In genomic region chr11:101051051-101051493, GRCm38 (mm10) we compare ENCODE assay signal across 20 mouse cellular contexts. TPM values are rescaled to one million over a fixed set of nuclear protein-coding genes. Genes with fewer than 3 reads are reported as not detected.
DNase-seq lines count a peak whose midpoint lies in the region; ATAC-seq and TF ChIP-seq lines count a peak whose summit lies in the region.
"Had no signal": no experiment of that assay in that cellular context is flagged by ENCODE, and none has a peak within 500 bp of the region (broad histone marks: within the 10 kb centered on the region; RNA-seq: fewer than 3 reads in every experiment).

No protein-coding gene starts in this region.

- intact Hi-C loops in gastrocnemius, adult 2 months (cut with DNase I): no loop called here
- intact Hi-C loops in left cerebral cortex, adult 2 months (cut with DNase I): no loop called here
- intact Hi-C loops in left cerebral cortex, postnatal 14 days (cut with DNase I): no loop called here

- no peaks in the 10 kb centered on the region for H3K4me1 ChIP-seq in midbrain, embryonic 11.5 days (ENCODE audit: control insufficient read depth, insufficient read depth, low read length)
- H3K4me1 ChIP-seq: embryonic facial prominence, embryonic 12.5 days; hindbrain, embryonic 10.5 days; neural tube, embryonic 13.5 days; stomach, embryonic 15.5 days had no signal

- H3K4me2 ChIP-seq in midbrain, embryonic 11.5 days: no peak overlapping the region
- H3K4me2 ChIP-seq: embryonic facial prominence, embryonic 12.5 days; liver, embryonic 13.5 days; neural tube, embryonic 13.5 days; stomach, embryonic 15.5 days had no signal

- H3K36me3 ChIP-seq in midbrain, embryonic 11.5 days (ENCODE audit: control insufficient read depth, insufficient read depth, low read length): peaks cover 3% of the 10 kb centered on the region

- no peaks in the 10 kb centered on the region for H3K9me3 ChIP-seq in midbrain, embryonic 11.5 days (ENCODE audit: control insufficient read depth, low read length)
- H3K9me3 ChIP-seq: hindbrain, embryonic 10.5 days; neural tube, embryonic 13.5 days; stomach, embryonic 15.5 days had no signal

- no peaks in the 10 kb centered on the region; the same call in 1 of the 2 replicates for H3K27me3 ChIP-seq in midbrain, embryonic 11.5 days (ENCODE audit: control insufficient read depth, insufficient read depth, low read length)
- H3K27me3 ChIP-seq: embryonic facial prominence, embryonic 12.5 days; liver, embryonic 13.5 days; neural tube, embryonic 13.5 days; stomach, embryonic 15.5 days had no signal

- peak overlapping the region; percentile 82; the same call in 1 of the 2 replicates for H3K27ac ChIP-seq in gastrocnemius, adult 2 months
- peak overlapping the region; percentile 59; the same call in 1 of the 2 replicates for H3K27ac ChIP-seq in left cerebral cortex, adult 2 months
- H3K27ac ChIP-seq in midbrain, embryonic 11.5 days (ENCODE audit: low read depth, low read length): no peak overlapping the region
- H3K27ac ChIP-seq: embryonic facial prominence, embryonic 12.5 days; liver, embryonic 13.5 days; neural tube, embryonic 13.5 days; stomach, embryonic 15.5 days had no signal

- no peak for ATAC-seq in midbrain, embryonic 11.5 days (ENCODE audit: low FRiP score)
- ATAC-seq: CD4-positive, CD25-positive, alpha-beta regulatory T cell, adult 4 months had no signal

- no peak overlapping the region for H3K4me3 ChIP-seq in gastrocnemius, adult 2 months
- H3K4me3 ChIP-seq in left cerebral cortex, adult 2 months: no peak overlapping the region
- no peak overlapping the region for H3K4me3 ChIP-seq in midbrain, embryonic 11.5 days (ENCODE audit: low read depth, low read length)
- H3K4me3 ChIP-seq: embryonic facial prominence, embryonic 12.5 days; hindbrain, embryonic 10.5 days; liver, embryonic 13.5 days; neural tube, embryonic 13.5 days; stomach, embryonic 15.5 days had no signal

- TF ChIP-seq CTCF in gastrocnemius, adult 2 months (IDR thresholded peaks at IDR 0.05): no peak
- TF ChIP-seq CTCF in left cerebral cortex, adult 2 months (IDR thresholded peaks at IDR 0.05): no peak

- no peak overlapping the region for H3K9ac ChIP-seq in midbrain, embryonic 11.5 days (ENCODE audit: low read length)
- H3K9ac ChIP-seq: embryonic facial prominence, embryonic 12.5 days; liver, embryonic 13.5 days; neural tube, embryonic 13.5 days; stomach, embryonic 15.5 days had no signal

- DNase-seq in gastrocnemius, adult 2 months: no peak
- no peak for DNase-seq in gastrocnemius, adult 8-10 months (ENCODE audit: low spot score in 2 of 2)
- DNase-seq in left cerebral cortex, adult 2 months (ENCODE audit: extremely low spot score in 1 of 2, low spot score in 2 of 2): no peak
- no peak for DNase-seq in left cerebral cortex, postnatal 14 days (ENCODE audit: low spot score in 2 of 2)
- DNase-seq in cerebellum, adult 9-11 months: peak; percentile 67
- peak; percentile 43 to 45 for DNase-seq in cerebellum, postnatal 36 days
- no peak for DNase-seq in midbrain, embryonic 11.5 days (ENCODE audit: low spot score, missing footprints)
- DNase-seq: adrenal gland, postnatal 25 days; heart, adult 11 months; kidney, adult 9 months; kidney, postnatal 4 days; liver, embryonic 13.5 days had no signal

- 95% methylated on average over 6 of the region's 6 CpGs for WGBS in midbrain, embryonic 11.5 days

RNA-seq across cellular contexts. Expression of gene Naglu, which starts 18.7 kb away (rescaled TPM):
- total RNA-seq in gastrocnemius, adult 2 months (2021): 1 to 10 TPM; 3.3 to 4.1 TPM
- total RNA-seq in gastrocnemius, adult 8-10 months (2022): 1 to 10 TPM; 2.9 to 4.8 (median 4.0) TPM
- 1 to 10 TPM; 8.3 TPM for total RNA-seq in left cerebral cortex, adult 2 months (2021)
- total RNA-seq in left cerebral cortex, postnatal 14 days (2021): 10 to 100 TPM in 1 of 2 experiments, 1 to 10 TPM in 1; 7.3 to 11.9 TPM
- 6.0 and 6.9 TPM in 2 replicates for polyA plus RNA-seq in midbrain, embryonic 11.5 days (2014; fragmentation: Nextera tagmentation; extraction: Ambion mirVana)

RNA-seq across cellular contexts. Expression of gene Hsd17b1, which starts 27.1 kb away (rescaled TPM):
- under 1 TPM in 1 of 2 experiments, not detected in 1; 0.18 TPM for total RNA-seq in gastrocnemius, adult 2 months (2021)
- total RNA-seq in gastrocnemius, adult 8-10 months (2022): under 1 TPM in 1 of 4 experiments, not detected in 3; 0.21 TPM
- 1 to 10 TPM in 1 of 2 experiments, under 1 TPM in 1; 0.87 to 1.5 TPM for total RNA-seq in left cerebral cortex, adult 2 months (2021)
- total RNA-seq in left cerebral cortex, postnatal 14 days (2021): 1 to 10 TPM in 1 of 2 experiments, under 1 TPM in 1; 0.42 to 1.1 TPM
- 0.10 TPM in 1 of 2 replicates, not detected in the other for polyA plus RNA-seq in midbrain, embryonic 11.5 days (2014; fragmentation: Nextera tagmentation; extraction: Ambion mirVana)
- total RNA-seq: megakaryocyte-erythroid progenitor cell, adult 5-6 weeks; MEL; monocyte, adult 5-6 weeks had no signal

RNA-seq across cellular contexts. Expression of gene Coasy, which starts 31.3 kb away (rescaled TPM):
- total RNA-seq in gastrocnemius, adult 2 months (2021): 1 to 10 TPM; 7.1 to 9.8 TPM
- 10 to 100 TPM in 1 of 4 experiments, 1 to 10 TPM in 3; 7.2 to 11.0 (median 8.5) TPM for total RNA-seq in gastrocnemius, adult 8-10 months (2022)
- 10 to 100 TPM; 22.5 to 24.1 TPM for total RNA-seq in left cerebral cortex, adult 2 months (2021)
- 10 to 100 TPM; 31.1 to 32.0 TPM for total RNA-seq in left cerebral cortex, postnatal 14 days (2021)
- 53.2 and 53.3 TPM in 2 replicates for polyA plus RNA-seq in midbrain, embryonic 11.5 days (2014; fragmentation: Nextera tagmentation; extraction: Ambion mirVana)

RNA-seq across cellular contexts. Expression of gene Mlx, which starts 36.0 kb away (rescaled TPM):
- 10 to 100 TPM; 12.5 to 14.4 TPM for total RNA-seq in gastrocnemius, adult 2 months (2021)
- total RNA-seq in gastrocnemius, adult 8-10 months (2022): 10 to 100 TPM in 2 of 4 experiments, 1 to 10 TPM in 2; 8.0 to 12.3 (median 9.4) TPM
- 10 to 100 TPM; 41.1 to 44.7 TPM for total RNA-seq in left cerebral cortex, adult 2 months (2021)
- 10 to 100 TPM; 44.9 to 49.9 TPM for total RNA-seq in left cerebral cortex, postnatal 14 days (2021)
- polyA plus RNA-seq in midbrain, embryonic 11.5 days (2014; fragmentation: Nextera tagmentation; extraction: Ambion mirVana): 38.0 and 47.0 TPM in 2 replicates

RNA-seq across cellular contexts. Expression of gene Atp6v0a1, which starts 41.8 kb away (rescaled TPM):
- total RNA-seq in gastrocnemius, adult 2 months (2021): 10 to 100 TPM; 59.6 to 65.2 TPM
- total RNA-seq in gastrocnemius, adult 8-10 months (2022): 10 to 100 TPM; 62.0 to 79.8 (median 66.8) TPM
- total RNA-seq in left cerebral cortex, adult 2 months (2021): 100 to 1,000 TPM; 442 to 461 TPM
- 100 to 1,000 TPM; 489 to 499 TPM for total RNA-seq in left cerebral cortex, postnatal 14 days (2021)
- polyA plus RNA-seq in midbrain, embryonic 11.5 days (2014; fragmentation: Nextera tagmentation; extraction: Ambion mirVana): 42.5 and 45.9 TPM in 2 replicates

Comparison
In these comparisons a context has a peak if more than half of its experiments do, and no peak if none do; other contexts are left out.
1. DNase-seq: peak in cerebellum, adult 9-11 months (single experiment) and cerebellum, postnatal 36 days (2 of 2); none in gastrocnemius, adult 2 months (single experiment), gastrocnemius, adult 8-10 months (0 of 2), left cerebral cortex, adult 2 months (0 of 2), left cerebral cortex, postnatal 14 days (0 of 2) and midbrain, embryonic 11.5 days (single experiment).